Mouse (Mus musculus) brain, embryonic 14.5 days (tissue): ENCODE data around the gene Wrap73.
A peak's percentile ranks its signal among the peaks of the same experiment; 100 is the strongest.

ENCODE experiments used
- CTCF ChIP-seq: fragments of 200-500 bp; IDR thresholded peaks from 2 replicates; pipeline ENCODE4 v1.5.1; 2012; ENCODE audit warnings: inconsistent platforms, mild to moderate bottlenecking, moderate library complexity, borderline replicate concordance; ENCODE audit not compliant: insufficient read depth, insufficient read length; ENCODE audit errors: extremely low read depth
- POLR2A ChIP-seq: fragments of 200-500 bp; IDR thresholded peaks from 2 replicates; pipeline ENCODE4 v1.6.1; 2012; ENCODE audit warnings: mild to moderate bottlenecking, inconsistent platforms, borderline replicate concordance; ENCODE audit not compliant: poor library complexity, insufficient read depth, insufficient read length, severe bottlenecking; ENCODE audit errors: extremely low read depth

GRCm38 (mm10) chr4:154159002-154159401 is 16.8 kb downstream of the Wrap73 start:
- TF ChIP-seq CTCF (peak; percentile 95), POLR2A (no peak)
